Mouse (Mus musculus): ENCODE measurements around the gene Tes. TPM values are rescaled to one million over a fixed set of nuclear protein-coding genes. Genes with fewer than 3 reads are reported as not detected.

Gene Tes
- polyA plus RNA-seq, 1 experiment = 4.7 TPM

DNA sequence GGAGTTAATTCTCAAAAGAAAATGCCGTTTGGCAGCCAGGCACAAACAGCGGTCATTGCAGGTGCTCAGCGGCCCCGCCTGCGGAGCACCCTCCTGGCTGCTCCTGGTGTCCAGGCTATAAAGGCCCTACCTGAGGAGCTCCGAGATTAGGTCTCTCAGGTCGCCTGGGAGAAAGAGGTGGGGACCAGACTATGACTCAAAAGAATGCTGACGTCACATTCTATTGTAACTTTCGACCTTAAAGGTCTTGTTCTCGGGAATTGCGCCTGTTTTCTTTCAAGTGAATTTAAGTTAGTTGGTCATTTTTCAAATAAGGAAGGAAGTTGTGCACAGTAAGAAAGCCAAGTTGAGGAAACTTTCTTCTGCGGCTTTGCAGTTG is 831 bp downstream of the Tes start:
- peak overlapping the region; percentile 44 for H3K27ac ChIP-seq (replicated peaks; ENCODE audit: low read depth, low read length)
- no peaks in the 10 kb centered on the region for H3K4me1 ChIP-seq (ENCODE audit: control insufficient read depth, insufficient read depth, insufficient read length, low read length)
- peak overlapping the region; percentile 86 for H3K4me3 ChIP-seq (ENCODE audit: insufficient read depth, low read depth, low read length)

- peak overlapping the region; percentile 86; the same call in 1 of the 2 replicates for H3K4me3 ChIP-seq (ENCODE audit: insufficient read depth, low read depth, low read length)
- H3K4me1 ChIP-seq (ENCODE audit: control insufficient read depth, insufficient read depth, insufficient read length, low read length) = no peaks in the 10 kb centered on the region
- no peak overlapping the region for H3K27ac ChIP-seq (replicated peaks; ENCODE audit: low read depth, low read length)
Observed at GRCm38 (mm10) chr6:17066211-17066940, 1.4 kb downstream of the Tes start.

DNA sequence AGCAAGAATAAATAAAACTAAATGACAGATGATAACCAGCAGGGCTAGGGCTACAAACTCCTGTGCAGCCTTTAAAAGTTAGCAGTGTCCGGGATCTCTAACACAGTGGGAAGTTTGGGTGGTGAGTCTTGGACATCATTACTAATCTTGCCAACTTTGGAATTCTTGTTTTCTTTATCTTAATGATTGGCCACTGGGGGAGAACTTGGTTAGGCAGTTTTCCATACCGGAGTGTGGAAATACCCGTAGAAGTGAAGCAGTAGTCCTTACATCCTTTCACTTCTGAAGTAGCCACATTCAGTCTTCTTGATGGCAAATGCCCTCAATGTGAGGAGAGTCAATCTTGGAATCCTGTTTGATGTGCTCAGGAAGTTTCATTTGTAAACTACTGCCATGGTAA is 7.0 kb downstream of the Tes start:
- H3K27ac ChIP-seq (replicated peaks; ENCODE audit: low read depth, low read length) = no peak overlapping the region

DNA sequence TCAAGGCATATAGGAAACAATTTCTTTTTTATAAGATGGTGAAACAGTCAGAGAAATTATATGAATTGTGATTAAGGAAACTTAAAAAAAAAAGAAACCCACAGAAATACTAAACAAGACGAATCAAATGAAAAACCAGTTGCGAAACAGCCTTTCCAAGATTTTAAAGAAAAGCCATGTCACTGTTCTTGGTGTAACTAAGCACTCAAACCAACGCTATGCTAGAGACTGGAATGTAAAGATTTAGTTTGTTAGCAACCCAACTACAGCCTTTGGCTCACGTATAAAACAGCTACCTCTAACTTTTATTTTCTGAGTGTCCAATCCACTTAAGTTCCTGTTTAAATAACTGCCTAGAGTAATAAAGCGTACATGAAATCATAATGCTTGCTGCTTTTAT is 7.4 kb downstream of the Tes start:
- H3K4me1 ChIP-seq (ENCODE audit: control insufficient read depth, insufficient read depth, insufficient read length, low read length) = no peaks in the 10 kb centered on the region
- H3K27ac ChIP-seq (replicated peaks; ENCODE audit: low read depth, low read length) = no peak overlapping the region
- no peak overlapping the region for H3K4me3 ChIP-seq (ENCODE audit: insufficient read depth, low read depth, low read length)

More for the DNA sequence above, 7.0 kb downstream of the Tes start:
- Histone ChIP-seq H3K4me3 (ENCODE audit: insufficient read depth, low read depth, low read length) (no peak overlapping the region), H3K4me1 (ENCODE audit: control insufficient read depth, insufficient read depth, insufficient read length, low read length) (no peaks in the 10 kb centered on the region)

DNA sequence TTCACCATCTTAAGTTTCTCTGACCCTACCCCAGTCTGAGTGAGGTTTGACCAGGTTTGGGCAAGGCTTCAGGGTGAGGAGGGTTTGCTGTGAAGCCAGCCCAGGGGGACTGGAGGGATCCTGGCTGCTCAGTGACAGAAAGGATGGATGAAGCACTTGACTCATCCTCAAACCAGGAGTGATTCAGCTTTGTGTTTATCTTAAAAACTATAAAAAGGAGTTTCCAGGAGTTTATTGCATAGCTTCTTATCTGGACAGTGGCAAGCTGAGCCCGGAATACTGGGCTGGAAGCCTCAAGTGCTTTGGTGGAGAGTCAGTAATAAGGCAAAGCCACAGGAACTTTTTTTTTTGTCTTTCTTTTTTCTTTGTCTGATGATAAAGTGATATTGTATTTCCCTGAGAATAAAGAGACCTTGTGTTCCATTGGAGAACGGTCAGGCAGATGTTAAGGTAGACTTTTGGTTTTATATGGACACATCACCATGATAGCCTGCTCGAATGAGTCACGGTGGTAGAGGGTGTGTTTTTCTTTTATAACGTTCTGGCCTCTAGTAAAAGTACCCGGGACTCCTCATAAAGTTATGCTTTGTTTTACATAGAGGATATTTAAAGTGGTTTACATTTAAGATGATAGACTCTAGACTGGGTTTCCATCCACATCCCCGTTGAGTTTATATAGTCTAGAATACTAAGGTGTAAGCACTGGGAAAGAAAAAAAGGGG is 8.0 kb downstream of the Tes start:
- no peak overlapping the region for H3K4me3 ChIP-seq (ENCODE audit: insufficient read depth, low read depth, low read length)
- H3K27ac ChIP-seq (replicated peaks; ENCODE audit: low read depth, low read length) = no peak overlapping the region
- H3K4me1 ChIP-seq (ENCODE audit: control insufficient read depth, insufficient read depth, insufficient read length, low read length) = no peaks in the 10 kb centered on the region

DNA sequence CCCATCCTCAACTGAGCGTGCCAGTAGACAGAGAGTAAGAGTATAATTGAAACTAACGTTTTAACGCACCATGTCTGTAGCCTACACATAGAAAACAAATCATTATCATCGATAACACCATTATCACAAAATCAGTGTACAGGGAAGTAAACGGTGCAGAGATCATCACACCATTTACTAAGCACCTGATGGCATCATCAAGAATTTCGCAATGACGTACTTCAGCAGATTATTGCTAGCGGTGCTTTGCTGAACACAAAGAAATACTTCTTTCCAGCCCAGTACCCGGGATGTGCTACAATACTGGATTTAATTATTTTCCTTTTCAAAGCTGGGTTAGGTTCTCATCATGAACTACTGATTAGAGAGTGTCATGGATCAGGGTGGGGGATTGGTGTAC is 12.3 kb downstream of the Tes start:
- Histone ChIP-seq H3K4me3 (ENCODE audit: insufficient read depth, low read depth, low read length) (no peak overlapping the region), H3K27ac (replicated peaks; ENCODE audit: low read depth, low read length) (no peak overlapping the region), H3K4me1 (ENCODE audit: control insufficient read depth, insufficient read depth, insufficient read length, low read length) (peaks cover 5% of the 10 kb centered on the region; the same call in 1 of the 2 replicates)

DNA sequence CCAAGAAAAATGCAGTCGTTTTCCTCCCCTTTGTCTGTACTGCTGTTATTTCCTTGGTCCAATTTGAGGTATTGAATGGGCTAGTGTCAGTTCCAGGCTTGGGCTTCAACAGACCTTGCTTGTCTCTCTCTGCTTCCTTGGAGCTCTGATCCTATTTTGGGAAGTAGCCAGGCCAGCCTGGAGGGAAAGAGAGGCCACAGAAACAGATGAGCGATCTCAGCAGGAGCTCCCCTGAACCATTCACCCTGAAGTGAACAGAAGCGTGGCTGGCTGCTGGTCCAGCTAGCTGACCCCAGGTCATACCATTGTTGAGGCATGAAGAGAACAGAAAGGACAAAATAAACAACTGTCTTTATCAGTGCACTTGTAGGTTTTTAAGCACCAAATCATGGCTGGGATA is 12.8 kb downstream of the Tes start:
- Histone ChIP-seq H3K4me1 (ENCODE audit: control insufficient read depth, insufficient read depth, insufficient read length, low read length) (peaks cover 5% of the 10 kb centered on the region; the same call in 1 of the 2 replicates), H3K4me3 (ENCODE audit: insufficient read depth, low read depth, low read length) (no peak overlapping the region), H3K27ac (replicated peaks; ENCODE audit: low read depth, low read length) (no peak overlapping the region)

GRCm38 (mm10) chr6:17079304-17079703 is 14.4 kb downstream of the Tes start:
- Histone ChIP-seq H3K4me1 (ENCODE audit: control insufficient read depth, insufficient read depth, insufficient read length, low read length) (peaks cover 5% of the 10 kb centered on the region; the same call in 1 of the 2 replicates), H3K27ac (replicated peaks; ENCODE audit: low read depth, low read length) (peak overlapping the region; percentile 39; the same call in 1 of the 2 replicates), H3K4me3 (ENCODE audit: insufficient read depth, low read depth, low read length) (peak overlapping the region; percentile 7; the same call in 1 of the 2 replicates)

DNA sequence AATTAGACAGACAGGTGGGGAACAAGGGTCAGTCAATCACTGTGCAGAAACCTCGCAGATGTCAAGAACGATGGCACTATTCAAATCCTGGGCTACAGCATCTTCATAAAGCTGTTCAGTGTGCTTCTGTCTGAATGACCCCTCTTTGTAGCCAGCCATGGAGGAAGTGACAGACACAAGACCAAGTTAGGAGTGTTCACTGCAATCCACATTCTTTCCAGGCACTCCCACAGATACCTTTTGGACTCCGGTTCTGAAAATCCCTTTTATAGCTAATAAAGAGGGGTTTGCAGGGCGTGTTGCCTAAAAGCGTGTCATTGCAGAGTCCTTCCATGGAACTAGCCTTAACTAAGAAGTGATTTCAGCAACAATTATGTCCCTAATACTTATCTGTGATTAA is 14.9 kb downstream of the Tes start:
- peak overlapping the region; percentile 39; the same call in 1 of the 2 replicates for H3K27ac ChIP-seq (replicated peaks; ENCODE audit: low read depth, low read length)
- H3K4me3 ChIP-seq (ENCODE audit: insufficient read depth, low read depth, low read length) = no peak overlapping the region
- H3K4me1 ChIP-seq (ENCODE audit: control insufficient read depth, insufficient read depth, insufficient read length, low read length) = peaks cover 5% of the 10 kb centered on the region; the same call in 1 of the 2 replicates

- Histone ChIP-seq H3K4me1 (ENCODE audit: control insufficient read depth, insufficient read depth, insufficient read length, low read length) (peaks cover 5% of the 10 kb centered on the region; the same call in 1 of the 2 replicates), H3K4me3 (ENCODE audit: insufficient read depth, low read depth, low read length) (no peak overlapping the region), H3K27ac (replicated peaks; ENCODE audit: low read depth, low read length) (no peak overlapping the region)
Observed at GRCm38 (mm10) chr6:17082238-17082637, 17.3 kb downstream of the Tes start.

- Histone ChIP-seq H3K27ac (replicated peaks; ENCODE audit: low read depth, low read length) (no peak overlapping the region), H3K4me3 (ENCODE audit: insufficient read depth, low read depth, low read length) (no peak overlapping the region), H3K4me1 (ENCODE audit: control insufficient read depth, insufficient read depth, insufficient read length, low read length) (peaks cover 5% of the 10 kb centered on the region; the same call in 1 of the 2 replicates)
Observed at GRCm38 (mm10) chr6:17082800-17083199, 17.9 kb downstream of the Tes start.

GRCm38 (mm10) chr6:17087485-17087884 is 22.5 kb downstream of the Tes start:
- Histone ChIP-seq H3K4me1 (ENCODE audit: control insufficient read depth, insufficient read depth, insufficient read length, low read length) (no peaks in the 10 kb centered on the region), H3K4me3 (ENCODE audit: insufficient read depth, low read depth, low read length) (no peak overlapping the region), H3K27ac (replicated peaks; ENCODE audit: low read depth, low read length) (no peak overlapping the region)

DNA sequence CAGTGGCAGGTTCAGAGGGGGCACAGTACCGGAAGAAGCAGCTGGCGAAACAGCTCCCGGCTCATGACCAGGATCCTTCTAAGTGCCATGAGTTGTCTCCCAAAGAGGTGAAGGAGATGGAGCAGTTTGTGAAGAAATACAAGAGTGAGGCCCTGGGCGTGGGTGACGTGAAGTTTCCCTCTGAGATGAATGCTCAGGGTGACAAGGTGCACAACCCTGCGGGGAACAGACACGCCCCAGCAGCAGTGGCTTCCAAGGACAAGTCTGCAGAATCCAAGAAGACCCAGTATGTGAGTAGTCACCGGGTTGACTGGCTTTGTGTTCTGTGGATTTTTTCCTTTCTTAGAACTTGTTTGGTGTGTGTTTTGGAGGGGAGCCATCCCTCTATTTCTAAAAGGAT is 32.4 kb downstream of the Tes start:
- no peak overlapping the region for H3K4me3 ChIP-seq (ENCODE audit: insufficient read depth, low read depth, low read length)
- no peak overlapping the region for H3K27ac ChIP-seq (replicated peaks; ENCODE audit: low read depth, low read length)
- H3K4me1 ChIP-seq (ENCODE audit: control insufficient read depth, insufficient read depth, insufficient read length, low read length) = no peaks in the 10 kb centered on the region

GRCm38 (mm10) chr6:17098559-17098958 is 33.6 kb downstream of the Tes start:
- no peak overlapping the region for H3K4me3 ChIP-seq (ENCODE audit: insufficient read depth, low read depth, low read length)
- H3K27ac ChIP-seq (replicated peaks; ENCODE audit: low read depth, low read length) = no peak overlapping the region
- no peaks in the 10 kb centered on the region for H3K4me1 ChIP-seq (ENCODE audit: control insufficient read depth, insufficient read depth, insufficient read length, low read length)

GRCm38 (mm10) chr6:17099477-17100130 is 34.7 kb downstream of the Tes start:
- Histone ChIP-seq H3K4me3 (ENCODE audit: insufficient read depth, low read depth, low read length) (no peak overlapping the region), H3K4me1 (ENCODE audit: control insufficient read depth, insufficient read depth, insufficient read length, low read length) (no peaks in the 10 kb centered on the region), H3K27ac (replicated peaks; ENCODE audit: low read depth, low read length) (no peak overlapping the region)
